Mouse (Mus musculus) ES-E14 (cell line): Measurements from ENCODE around the gene Ifitm5. TPM values are rescaled to one million over a fixed set of nuclear protein-coding genes. Genes with fewer than 3 reads are reported as not detected.

ENCODE experiments used
- DNase-seq: peaks from one replicate; pipeline ENCODE4 v3.0.0-alpha.2; 2013; ENCODE audit warnings: low read depth, low spot score
- H3K27ac ChIP-seq: 2 replicates; pipeline ENCODE4 v1.5.1; 2012; ENCODE audit warnings: low read depth, mild to moderate bottlenecking, low read length, moderate library complexity, mixed read lengths; ENCODE audit not compliant: poor library complexity, insufficient read depth, severe bottlenecking
- H3K36me3 ChIP-seq: 2 replicates; pipeline ENCODE4 v1.6.1; 2012; ENCODE audit warnings: mild to moderate bottlenecking, low read length, moderate library complexity, mixed read lengths; ENCODE audit not compliant: control insufficient read depth, poor library complexity, insufficient read depth, severe bottlenecking
- H3K4me1 ChIP-seq, 2 experiments: fragments of 150-350 bp in 1 of 2; sonication (generic) in 1 of 2; 2 replicates each; pipeline ENCODE4 v1.6.1; 2012; ENCODE audit warnings: low read length in 2 of 2, mild to moderate bottlenecking in 1 of 2, mixed read lengths in 1 of 2; ENCODE audit not compliant: control insufficient read depth in 2 of 2, insufficient read depth in 2 of 2, poor library complexity in 1 of 2
- H3K4me3 ChIP-seq, 2 experiments: fragments of 150-350 bp in 1 of 2; sonication (generic) in 1 of 2; 2 replicates each; pipeline ENCODE4 v1.5.1; 2012; ENCODE audit warnings: low read length in 2 of 2, low read depth in 1 of 2, mild to moderate bottlenecking in 1 of 2, mixed read lengths in 1 of 2; ENCODE audit not compliant: insufficient read depth in 1 of 2, poor library complexity in 1 of 2, severe bottlenecking in 1 of 2
- H3K9ac ChIP-seq: 2 replicates; pipeline ENCODE4 v1.6.1; 2012; ENCODE audit warnings: low read depth, mild to moderate bottlenecking, low read length, mixed read lengths; ENCODE audit not compliant: poor library complexity, insufficient read depth, severe bottlenecking
- H3K9me3 ChIP-seq: fragments of 150-350 bp; sonication (generic); 2 replicates; pipeline ENCODE4 v1.6.1; 2012; ENCODE audit warnings: low read depth, mild to moderate bottlenecking, low read length; ENCODE audit not compliant: control insufficient read depth, insufficient read depth
- CHD2 ChIP-seq: IDR thresholded peaks from 2 replicates; pipeline ENCODE4 v1.6.1; 2014; ENCODE audit warnings: mild to moderate bottlenecking, low read depth, low read length, inconsistent platforms
- HCFC1 ChIP-seq: IDR thresholded peaks from 2 replicates; pipeline ENCODE4 v1.6.1; 2012; ENCODE audit warnings: low read length, inconsistent platforms, borderline replicate concordance; ENCODE audit not compliant: insufficient read depth
- MAFK ChIP-seq: IDR thresholded peaks from 2 replicates; pipeline ENCODE4 v1.6.1; 2014; ENCODE audit warnings: mild to moderate bottlenecking, low read depth, low read length, inconsistent platforms; ENCODE audit not compliant: insufficient read depth
- ZC3H11A ChIP-seq: IDR thresholded peaks from 2 replicates; pipeline ENCODE4 v1.6.1; 2012; ENCODE audit warnings: low read depth, mild to moderate bottlenecking, inconsistent platforms, low read length, borderline replicate concordance
- ZNF384 ChIP-seq: IDR thresholded peaks from 2 replicates; pipeline ENCODE4 v1.6.1; 2012; ENCODE audit warnings: low read depth, low read length, inconsistent platforms
- in situ Hi-C, 2 experiments: fragments of 600-800 bp; cut with MboI; formaldehyde crosslinking; loops; one replicate each; pipeline ENCODE4 v1.15.1; 2025; ENCODE audit warnings: low sequenced_read_pairs in 2 of 2, inconsistent platforms in 1 of 2; ENCODE audit not compliant: unreplicated experiment in 2 of 2
- total RNA-seq: library from RNA; depleted of rRNA; stranded (reverse); fragments of 300-350 nt; gene quantifications from 2 replicates; pipeline ENCODE4 v1.2.3, GENCODE M21; 2012

The Ifitm5 gene
- total RNA-seq, 1 experiment = 7.7 TPM

DNA sequence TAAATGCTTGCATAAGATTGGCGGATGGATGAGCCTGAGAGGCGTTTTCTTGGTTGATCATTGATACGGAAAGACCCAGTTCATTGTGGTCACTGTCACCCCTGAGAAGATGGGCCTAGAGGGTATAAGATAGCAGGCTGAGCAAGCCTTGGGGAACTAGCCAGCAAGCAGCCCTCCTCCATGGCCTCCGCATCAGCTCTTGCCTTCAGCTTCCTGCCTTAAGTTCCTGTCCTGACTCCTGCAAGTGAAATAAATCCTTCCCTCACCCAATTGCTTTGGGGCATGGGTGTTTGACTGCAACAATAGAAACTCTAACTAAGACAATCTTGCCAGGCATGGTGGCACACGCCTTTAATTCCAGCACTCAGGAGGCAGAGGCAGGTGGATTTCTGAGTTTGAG is 9.9 kb upstream of the Ifitm5 start:
- Histone ChIP-seq H3K27ac (peak overlapping the region; percentile 89), H3K4me1 (peaks cover 17 to 27% of the 10 kb centered on the region in 2 experiments), H3K4me3 (no peak overlapping the region), H3K9me3 (no peaks in the 10 kb centered on the region), H3K36me3 (no peaks in the 10 kb centered on the region), H3K9ac (no peak overlapping the region; the same call in 1 of the 2 replicates)
- in situ Hi-C loops = no loop called here
- no peak for DNase-seq
- TF ChIP-seq ZNF384 (no peak), HCFC1 (no peak), CHD2 (no peak), ZC3H11A (no peak), MAFK (no peak)

DNA sequence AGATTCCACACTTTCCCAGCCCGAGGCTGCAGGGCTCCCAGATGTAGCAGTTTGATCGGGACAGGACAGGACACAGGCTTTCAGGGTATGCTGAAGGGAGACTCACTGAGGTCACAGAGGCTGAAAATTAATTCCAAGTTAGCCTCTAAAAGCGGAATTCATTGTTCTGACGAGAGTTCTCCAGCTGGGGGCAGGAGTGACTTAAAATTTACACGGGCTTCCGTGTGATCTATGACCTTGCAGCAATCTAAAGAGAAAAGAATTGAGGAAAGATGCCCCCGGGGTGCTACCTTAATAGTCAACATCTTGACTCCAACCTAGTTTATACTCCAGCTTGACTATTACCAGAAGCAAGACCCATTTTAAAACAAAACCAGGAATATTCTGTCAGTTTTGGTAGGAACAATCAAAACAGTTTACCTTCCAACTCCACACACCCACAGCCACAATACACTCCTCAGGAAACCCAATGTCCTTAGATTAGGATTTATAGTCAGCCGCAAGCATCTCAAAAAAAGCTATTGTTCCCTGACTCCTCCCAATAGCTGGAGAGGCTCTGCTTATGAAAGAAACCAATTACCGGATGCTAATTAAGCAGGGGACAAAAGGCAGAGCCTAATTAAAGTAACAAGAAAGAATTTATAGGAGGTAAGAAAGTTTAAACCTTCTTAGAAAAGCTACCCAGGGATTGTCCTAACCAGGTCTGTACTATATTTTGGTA is 9.2 kb upstream of the Ifitm5 start:
- Histone ChIP-seq H3K9me3 (no peaks in the 10 kb centered on the region), H3K4me1 (peaks cover 17 to 21% of the 10 kb centered on the region in 2 experiments), H3K9ac (peak overlapping the region; percentile 73), H3K4me3 (no peak overlapping the region), H3K27ac (peak overlapping the region; percentile 99), H3K36me3 (no peaks in the 10 kb centered on the region; the same call in 1 of the 2 replicates)
- TF ChIP-seq ZC3H11A = no peak
- no peak for TF ChIP-seq MAFK
- TF ChIP-seq CHD2 = no peak; the same call in 1 of the 2 replicates
- no peak; the same call in 1 of the 2 replicates for TF ChIP-seq ZNF384
- no peak for TF ChIP-seq HCFC1
- in situ Hi-C loops = loop anchor here in 1 of 2 experiments (10.0 kb wide), 1 partner anchor 85 kb away; no protein-coding TSS in a partner anchor
- peak; percentile 96 for DNase-seq

DNA sequence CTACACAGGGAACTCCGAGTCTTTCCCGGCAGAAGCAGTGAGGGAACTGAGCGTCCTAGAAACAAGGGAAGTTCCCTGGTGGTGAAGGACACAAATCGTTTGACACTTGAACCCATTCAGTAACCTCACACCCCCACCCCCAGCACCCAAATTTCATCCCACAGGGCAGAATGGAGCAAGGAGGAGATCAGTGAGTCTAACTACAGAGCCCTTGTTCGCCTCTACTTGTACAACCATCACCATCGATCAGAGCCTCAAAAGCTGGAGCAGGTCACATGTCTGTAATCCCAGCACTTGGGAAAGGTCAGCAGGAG is 6.4 kb upstream of the Ifitm5 start:
- TF ChIP-seq ZC3H11A (no peak), CHD2 (no peak), HCFC1 (no peak), MAFK (no peak)
- Histone ChIP-seq H3K27ac (peak overlapping the region; percentile 86), H3K4me3 (peak overlapping the region; percentile 13 to 93), H3K4me1 (peaks cover 16 to 28% of the 10 kb centered on the region in 2 experiments), H3K9me3 (no peaks in the 10 kb centered on the region), H3K9ac (peak overlapping the region; percentile 49; the same call in 1 of the 2 replicates), H3K36me3 (peaks cover 7% of the 10 kb centered on the region)
- no peak for DNase-seq
- in situ Hi-C loops = loop anchor here in 1 of 2 experiments (10.0 kb wide), 1 partner anchor 88 kb away; no protein-coding TSS in a partner anchor

DNA sequence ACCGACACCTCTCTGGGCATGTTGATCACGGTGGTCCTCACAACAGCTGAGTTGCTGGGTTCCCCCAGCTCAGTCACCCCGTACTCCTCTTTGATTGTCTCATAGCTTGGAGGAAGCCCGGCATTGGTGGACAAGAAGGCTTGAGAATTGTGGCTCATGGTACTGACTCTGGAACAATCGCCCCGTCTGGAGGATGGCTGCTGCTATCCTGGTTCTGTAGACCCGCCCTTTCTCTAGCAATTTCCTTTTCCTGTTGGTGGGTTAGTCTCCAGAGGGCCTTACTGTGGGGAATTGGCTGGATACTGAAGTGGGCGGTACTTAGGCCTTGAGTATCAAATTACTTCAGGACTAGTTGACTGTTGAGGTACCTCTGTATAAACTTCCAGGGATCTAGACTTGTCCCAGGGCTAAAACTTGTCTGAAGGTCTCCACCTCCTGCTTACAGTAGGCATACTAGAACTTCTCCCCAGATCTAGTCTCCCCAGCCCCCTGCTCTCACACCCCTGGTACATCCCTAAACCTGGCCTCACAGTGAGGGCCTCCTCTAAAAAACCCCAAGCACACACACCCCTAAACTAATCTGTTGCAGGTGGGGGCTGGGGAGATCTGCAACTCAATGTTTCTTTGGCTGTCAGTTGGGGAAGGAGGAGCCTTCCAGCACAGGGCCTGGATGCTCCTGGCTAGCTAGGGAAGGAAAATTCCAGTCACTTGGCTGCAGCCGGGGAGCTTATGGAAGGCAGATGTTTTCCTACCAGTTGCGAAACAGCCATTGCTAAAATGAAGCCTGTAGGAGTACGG is 5.9 kb upstream of the Ifitm5 start, which contains the start of the genes Gm45717 and Ifitm2:
Gm45717 (minus strand) TSS at position 180 of the 798 bp plus-strand sequence.
Ifitm2 (minus strand) TSS at position 230 of the 798 bp plus-strand sequence.
- in situ Hi-C loops = loop anchor here in 1 of 2 experiments (10.0 kb wide), 1 partner anchor 89 kb away; no protein-coding TSS in a partner anchor
- TF ChIP-seq CHD2 (no peak), ZC3H11A (no peak), MAFK (no peak)
- peaks cover 7% of the 10 kb centered on the region for H3K36me3 ChIP-seq
- H3K9me3 ChIP-seq = no peaks in the 10 kb centered on the region
- H3K9ac ChIP-seq = peak within 1 kb of the TSS; percentile 71
- H3K4me3 ChIP-seq = peak within 1 kb of the TSS; percentile 75 to 93
- H3K27ac ChIP-seq = peak within 1 kb of the TSS; percentile 86
- peak; percentile 90 for DNase-seq
- H3K4me1 ChIP-seq = peaks cover 17 to 30% of the 10 kb centered on the region in 2 experiments
